Mouse (Mus musculus) lung, adult 2 months (tissue): ENCODE results near the gene Ilf3.

ENCODE experiments used
- CTCF ChIP-seq: fragments of 200-500 bp; IDR thresholded peaks from 2 replicates; pipeline ENCODE4 v1.5.1; 2011; ENCODE audit warnings: mild to moderate bottlenecking, low read length, control low read depth; ENCODE audit not compliant: insufficient read depth
- POLR2A ChIP-seq: fragments of 200-500 bp; IDR thresholded peaks from 2 replicates; pipeline ENCODE4 v1.6.1; 2011; ENCODE audit warnings: low read depth, mild to moderate bottlenecking, control low read depth, low read length, borderline replicate concordance; ENCODE audit errors: extremely low read depth

DNA sequence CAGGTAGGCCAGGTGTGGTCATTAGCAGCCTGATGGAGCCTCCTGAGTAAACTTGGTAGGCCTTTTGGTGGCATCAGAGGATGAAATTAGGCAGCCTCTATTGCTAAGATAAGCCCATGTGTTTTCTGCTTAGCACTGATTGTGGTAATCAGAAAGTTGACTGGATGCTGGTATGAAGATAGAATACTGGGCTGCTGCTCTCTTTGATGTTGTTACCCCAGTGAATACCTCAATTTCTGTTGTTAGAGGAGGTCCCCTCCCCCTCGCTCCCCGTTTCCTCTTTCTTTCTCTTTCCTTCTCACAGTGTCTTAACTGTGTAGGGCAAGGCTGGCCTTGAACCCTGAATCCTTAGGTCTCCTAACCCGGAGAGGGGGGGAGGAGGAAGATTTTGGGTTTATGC, 11.5 kb downstream of the Ilf3 start:
- TF ChIP-seq CTCF (no peak), POLR2A (no peak)
